Mouse (Mus musculus): ENCODE data around the gene Naa10. TPM values are rescaled to one million over a fixed set of nuclear protein-coding genes. Genes with fewer than 3 reads are reported as not detected.

The Naa10 gene
- polyA plus RNA-seq, 1 experiment from 2014 or later: 136 TPM

GRCm38 (mm10) chrX:73914827-73915703 lies 6.7 kb downstream of the Naa10 start:
- 0 out of 2 replicates have a peak overlapping the region, but pooled peaks have one; percentile 12 for H3K4me3 ChIP-seq

GRCm38 (mm10) chrX:73911588-73911987 lies 10.2 kb downstream of the Naa10 start:
- 70% methylated on average over 2 of the region's 2 CpGs for WGBS
- no peak for ATAC-seq (ENCODE audit: insufficient number of reproducible peaks, insufficient read depth, low FRiP score, low TSS enrichment)

More at GRCm38 (mm10) chrX:73914827-73915703, 6.7 kb downstream of the Naa10 start:
- Histone ChIP-seq H3K36me3 (peaks cover 10% of the 10 kb centered on the region; the same call in 1 of the 2 replicates), H3K4me2 (replicated peaks) (peak overlapping the region; percentile 36), H3K9me3 (no peaks in the 10 kb centered on the region), H3K27ac (peak overlapping the region; percentile 70; the same call in 1 of the 2 replicates), H3K27me3 (0 out of 2 replicates have a peak, but pooled peaks cover 5% of the 10 kb centered on the region), H3K4me1 (no peaks in the 10 kb centered on the region), H3K9ac (0 out of 2 replicates have a peak overlapping the region, but pooled peaks have one; percentile 7)
- peak; percentile 95 for ATAC-seq (ENCODE audit: insufficient number of reproducible peaks, insufficient read depth, low FRiP score, low TSS enrichment)
- WGBS: 29% methylated on average over 31 of the region's 31 CpGs

GRCm38 (mm10) chrX:73911156-73911555 lies 10.6 kb downstream of the Naa10 start:
- no peaks in the 10 kb centered on the region for H3K36me3 ChIP-seq
- H3K4me3 ChIP-seq: no peak overlapping the region
- no peak overlapping the region for H3K27ac ChIP-seq
- no peaks in the 10 kb centered on the region for H3K9me3 ChIP-seq
- H3K9ac ChIP-seq: no peak overlapping the region
- H3K4me1 ChIP-seq: no peaks in the 10 kb centered on the region
- peak overlapping the region; percentile 30 for H3K4me2 ChIP-seq (replicated peaks)
- WGBS: 20% methylated on average over 23 of the region's 26 CpGs
- 0 out of 2 replicates have a peak, but pooled peaks cover 5% of the 10 kb centered on the region for H3K27me3 ChIP-seq
- ATAC-seq (ENCODE audit: insufficient number of reproducible peaks, insufficient read depth, low FRiP score, low TSS enrichment): no peak

More at GRCm38 (mm10) chrX:73911588-73911987, 10.2 kb downstream of the Naa10 start:
- Histone ChIP-seq H3K9ac (no peak overlapping the region), H3K36me3 (no peaks in the 10 kb centered on the region), H3K9me3 (no peaks in the 10 kb centered on the region), H3K4me1 (no peaks in the 10 kb centered on the region), H3K27me3 (0 out of 2 replicates have a peak, but pooled peaks cover 5% of the 10 kb centered on the region), H3K4me3 (no peak overlapping the region), H3K4me2 (replicated peaks) (peak overlapping the region; percentile 30; the same call in 1 of the 2 replicates), H3K27ac (no peak overlapping the region)

DNA sequence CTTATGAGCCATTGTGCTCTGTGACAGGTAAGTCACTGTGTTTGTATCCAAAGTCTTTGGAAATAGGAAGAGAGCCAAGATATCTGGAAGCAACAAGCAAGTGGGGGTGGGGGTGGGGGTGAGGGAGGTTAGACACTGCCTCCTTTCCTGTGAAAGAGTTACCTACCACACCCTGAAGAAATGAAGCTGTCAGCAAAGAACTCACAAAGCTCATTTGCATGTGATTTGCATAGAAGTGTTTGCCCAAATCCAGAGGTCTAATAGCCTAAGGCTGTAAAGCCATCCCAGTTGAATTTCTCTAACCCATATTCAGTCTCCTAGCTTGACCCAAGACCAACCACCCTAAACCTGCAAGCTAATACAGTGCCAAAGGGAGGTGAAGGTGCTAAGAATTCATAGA lies 11.3 kb downstream of the Naa10 start:
- no peaks in the 10 kb centered on the region for H3K9me3 ChIP-seq

GRCm38 (mm10) chrX:73910049-73910448 lies 11.7 kb downstream of the Naa10 start:
- no peak overlapping the region for H3K9ac ChIP-seq
- H3K4me3 ChIP-seq: no peak overlapping the region
- H3K9me3 ChIP-seq: no peaks in the 10 kb centered on the region
- WGBS: 78% methylated on average over 1 of the region's 1 CpGs
- H3K4me2 ChIP-seq (replicated peaks): no peak overlapping the region
- no peaks in the 10 kb centered on the region for H3K4me1 ChIP-seq
- no peaks in the 10 kb centered on the region for H3K36me3 ChIP-seq
- H3K27ac ChIP-seq: no peak overlapping the region
- no peak for ATAC-seq (ENCODE audit: insufficient number of reproducible peaks, insufficient read depth, low FRiP score, low TSS enrichment)
- H3K27me3 ChIP-seq: 0 out of 2 replicates have a peak, but pooled peaks cover 5% of the 10 kb centered on the region

More for the DNA sequence above, 11.3 kb downstream of the Naa10 start:
- no peaks in the 10 kb centered on the region for H3K4me1 ChIP-seq
- ATAC-seq (ENCODE audit: insufficient number of reproducible peaks, insufficient read depth, low FRiP score, low TSS enrichment): no peak
- no peak overlapping the region for H3K27ac ChIP-seq
- H3K4me3 ChIP-seq: no peak overlapping the region
- no peak overlapping the region for H3K9ac ChIP-seq
- H3K27me3 ChIP-seq: 0 out of 2 replicates have a peak, but pooled peaks cover 5% of the 10 kb centered on the region
- H3K4me2 ChIP-seq (replicated peaks): no peak overlapping the region
- no peaks in the 10 kb centered on the region for H3K36me3 ChIP-seq

- no peaks in the 10 kb centered on the region for H3K36me3 ChIP-seq
- H3K4me1 ChIP-seq: no peaks in the 10 kb centered on the region
- WGBS: 74% methylated on average over 3 of the region's 3 CpGs
- no peak for ATAC-seq (ENCODE audit: insufficient number of reproducible peaks, insufficient read depth, low FRiP score, low TSS enrichment)
- H3K9ac ChIP-seq: no peak overlapping the region
- H3K9me3 ChIP-seq: no peaks in the 10 kb centered on the region
- H3K4me2 ChIP-seq (replicated peaks): no peak overlapping the region
- no peak overlapping the region for H3K27ac ChIP-seq
- no peak overlapping the region for H3K4me3 ChIP-seq
- no peaks in the 10 kb centered on the region for H3K27me3 ChIP-seq
Observed at GRCm38 (mm10) chrX:73897959-73898358, 23.8 kb downstream of the Naa10 start.

GRCm38 (mm10) chrX:73895719-73896118 lies 26.0 kb downstream of the Naa10 start, which contains the start of gene L1cam:
Gene L1cam (minus strand): TSS chrX:73896105.
- no peaks in the 10 kb centered on the region for H3K36me3 ChIP-seq
- no peak for ATAC-seq (ENCODE audit: insufficient number of reproducible peaks, insufficient read depth, low FRiP score, low TSS enrichment)
- 17% methylated on average over 2 of the region's 2 CpGs for WGBS
- H3K27me3 ChIP-seq: no peaks in the 10 kb centered on the region
- no peak within 1 kb of the TSS for H3K27ac ChIP-seq
- H3K9me3 ChIP-seq: no peaks in the 10 kb centered on the region
- no peak within 1 kb of the TSS for H3K4me3 ChIP-seq
- H3K4me2 ChIP-seq (replicated peaks): no peak within 1 kb of the TSS
- H3K9ac ChIP-seq: no peak within 1 kb of the TSS
- H3K4me1 ChIP-seq: no peaks in the 10 kb centered on the region

DNA sequence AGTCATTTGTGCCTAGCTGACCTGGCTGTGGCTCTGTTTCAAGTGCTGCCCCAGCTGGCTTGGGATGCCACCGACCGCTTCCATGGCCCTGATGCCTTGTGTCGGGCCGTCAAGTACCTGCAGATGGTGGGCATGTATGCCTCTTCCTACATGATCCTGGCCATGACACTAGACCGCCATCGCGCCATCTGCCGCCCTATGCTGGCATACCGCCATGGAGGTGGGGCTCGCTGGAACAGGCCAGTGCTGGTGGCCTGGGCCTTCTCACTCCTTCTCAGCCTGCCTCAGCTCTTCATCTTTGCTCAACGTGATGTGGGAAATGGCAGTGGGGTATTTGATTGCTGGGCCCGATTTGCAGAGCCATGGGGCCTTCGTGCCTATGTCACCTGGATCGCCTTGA lies 28.9 kb downstream of the Naa10 start:
- no peak overlapping the region for H3K4me2 ChIP-seq (replicated peaks)
- WGBS: 81% methylated on average over 10 of the region's 14 CpGs

DNA sequence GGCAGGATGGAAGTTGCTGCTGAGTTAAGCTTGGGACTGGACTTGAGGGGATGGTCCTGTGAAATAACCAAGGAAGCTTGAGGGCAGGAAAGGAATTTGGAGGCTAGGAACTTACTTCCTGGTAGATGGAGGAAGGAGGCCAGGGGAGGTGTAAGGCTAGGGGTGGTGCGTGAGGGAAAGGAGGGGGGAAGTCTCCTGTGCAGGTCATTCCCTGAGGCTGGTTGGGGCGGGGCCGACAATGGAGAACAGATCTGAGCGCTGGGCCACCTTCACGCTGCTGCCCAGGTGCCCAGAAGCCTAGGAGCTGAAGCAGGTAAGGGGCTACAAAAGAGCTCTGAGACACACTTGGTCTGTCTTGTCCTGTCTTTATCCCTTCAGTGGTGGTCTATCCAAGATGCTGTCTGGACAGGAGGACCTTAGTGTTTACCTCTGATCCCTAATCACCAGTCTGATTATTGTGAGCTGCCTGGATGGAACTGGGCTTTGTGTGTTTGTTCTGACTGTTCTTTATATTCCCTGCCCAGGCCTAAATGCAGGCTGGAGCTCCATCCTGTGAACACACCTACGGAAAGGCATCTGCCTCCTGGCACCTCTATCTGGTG lies 30.1 kb downstream of the Naa10 start, which contains the start of gene Avpr2:
Gene Avpr2 (plus strand): TSS at position 552 of the 602 bp plus-strand sequence.
- Histone ChIP-seq H3K4me1 (no peaks in the 10 kb centered on the region), H3K27me3 (no peaks in the 10 kb centered on the region), H3K27ac (no peak within 1 kb of the TSS), H3K36me3 (no peaks in the 10 kb centered on the region), H3K4me3 (no peak within 1 kb of the TSS), H3K9ac (no peak within 1 kb of the TSS), H3K4me2 (replicated peaks) (no peak within 1 kb of the TSS), H3K9me3 (no peaks in the 10 kb centered on the region)
- 60% methylated on average over 6 of the region's 6 CpGs for WGBS
- ATAC-seq (ENCODE audit: insufficient number of reproducible peaks, insufficient read depth, low FRiP score, low TSS enrichment): no peak

More for the DNA sequence above, 28.9 kb downstream of the Naa10 start:
- Histone ChIP-seq H3K4me3 (no peak overlapping the region), H3K36me3 (no peaks in the 10 kb centered on the region), H3K9me3 (no peaks in the 10 kb centered on the region), H3K4me1 (no peaks in the 10 kb centered on the region), H3K9ac (no peak overlapping the region), H3K27ac (no peak overlapping the region), H3K27me3 (no peaks in the 10 kb centered on the region)
- ATAC-seq (ENCODE audit: insufficient number of reproducible peaks, insufficient read depth, low FRiP score, low TSS enrichment): no peak

DNA sequence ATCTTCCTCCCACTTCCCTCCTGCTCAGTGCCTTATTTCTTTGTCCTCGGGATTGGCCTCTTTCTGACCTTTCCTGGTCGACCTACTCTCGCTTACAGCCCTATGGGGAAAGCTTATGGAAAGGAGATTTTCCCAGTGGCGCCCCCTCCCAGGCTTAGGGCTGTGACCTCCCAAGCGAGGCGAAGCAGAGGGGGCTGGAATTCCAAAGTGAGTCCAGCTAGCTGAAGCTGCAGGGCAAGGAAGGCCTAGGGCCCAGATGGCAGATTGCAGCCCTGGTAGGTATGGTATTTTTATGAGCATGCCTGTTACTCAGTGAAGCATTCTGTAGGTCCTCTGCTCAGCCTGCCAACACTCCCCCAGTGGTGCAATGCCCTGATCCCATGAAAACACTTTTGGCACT lies 40.3 kb downstream of the Naa10 start:
- Histone ChIP-seq H3K36me3 (no peaks in the 10 kb centered on the region), H3K4me1 (no peaks in the 10 kb centered on the region), H3K9me3 (no peaks in the 10 kb centered on the region), H3K9ac (no peak overlapping the region), H3K27ac (no peak overlapping the region), H3K4me3 (no peak overlapping the region), H3K4me2 (replicated peaks) (peak overlapping the region; percentile 63), H3K27me3 (peaks cover 14% of the 10 kb centered on the region)
- WGBS: 16% methylated on average over 6 of the region's 6 CpGs
- ATAC-seq (ENCODE audit: insufficient number of reproducible peaks, insufficient read depth, low FRiP score, low TSS enrichment): no peak

DNA sequence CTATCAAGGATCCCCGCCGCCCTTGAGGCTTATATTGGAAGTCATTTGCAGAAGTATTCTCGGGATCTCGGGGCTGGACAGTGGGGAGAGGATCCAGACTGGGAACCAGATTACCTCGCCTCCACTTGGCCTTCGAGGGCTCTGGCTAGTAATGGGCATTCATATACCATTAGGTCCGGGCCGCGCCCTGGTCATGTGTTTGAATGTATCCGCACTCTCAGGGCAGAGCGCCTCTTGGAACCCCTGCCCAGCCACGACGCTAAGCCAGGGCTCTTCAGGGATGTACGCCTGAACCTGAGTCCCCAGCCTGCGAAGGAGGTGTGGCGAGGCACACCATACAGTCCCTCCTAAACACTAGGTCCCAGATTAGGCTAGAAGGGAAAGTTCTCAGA lies 40.7 kb downstream of the Naa10 start:
- H3K4me2 ChIP-seq (replicated peaks): peak overlapping the region; percentile 63
- no peak for ATAC-seq (ENCODE audit: insufficient number of reproducible peaks, insufficient read depth, low FRiP score, low TSS enrichment)
- 20% methylated on average over 16 of the region's 16 CpGs for WGBS

More for the DNA sequence above, 40.7 kb downstream of the Naa10 start:
- H3K27ac ChIP-seq: no peak overlapping the region
- H3K36me3 ChIP-seq: no peaks in the 10 kb centered on the region
- peak overlapping the region; percentile 38 for H3K4me3 ChIP-seq
- no peaks in the 10 kb centered on the region for H3K9me3 ChIP-seq
- H3K9ac ChIP-seq: no peak overlapping the region
- H3K27me3 ChIP-seq: peaks cover 14% of the 10 kb centered on the region
- H3K4me1 ChIP-seq: no peaks in the 10 kb centered on the region
